Mouse (Mus musculus) testis, adult 2 months (tissue): ENCODE measurements around the gene Cds2.
"Not testable (repeated sequence)": the region's sequence is repeated elsewhere in the genome, so short reads cannot be mapped to it uniquely, and the experiment has no call there.

Experiments
- CTCF ChIP-seq: fragments of 200-500 bp; IDR thresholded peaks from 2 replicates; pipeline ENCODE4 v1.5.1; 2012; ENCODE audit warnings: low read depth, mild to moderate bottlenecking, inconsistent platforms, low read length, moderate library complexity; ENCODE audit not compliant: control insufficient read depth, insufficient read depth, insufficient replicate concordance
- POLR2A ChIP-seq: fragments of 200-500 bp; IDR thresholded peaks from 2 replicates; pipeline ENCODE4 v1.6.1; 2012; ENCODE audit warnings: low read depth, mild to moderate bottlenecking, inconsistent platforms, low read length, moderate library complexity; ENCODE audit not compliant: control insufficient read depth

GRCm38 (mm10) chr2:132240457-132240856 is 22.5 kb upstream of the Cds2 start:
- not testable (repeated sequence) for TF ChIP-seq POLR2A, CTCF
